Mouse (Mus musculus) testis, postnatal 10 days (tissue): ENCODE results near the gene Sec24b.

Experiments
- DNase-seq: peaks from one replicate; pipeline ENCODE4 v3.0.0; 2021; ENCODE audit warnings: low spot score

Sec24b gene

GRCm38 (mm10) chr3:130061281-130061680 is at the start of gene Sec24b:
Gene Sec24b (minus strand): TSS chr3:130061553.
- DNase-seq, result peak; percentile 50

GRCm38 (mm10) chr3:130104471-130104870 is 43.1 kb upstream of the Sec24b start:
- DNase-seq, result no peak

DNA sequence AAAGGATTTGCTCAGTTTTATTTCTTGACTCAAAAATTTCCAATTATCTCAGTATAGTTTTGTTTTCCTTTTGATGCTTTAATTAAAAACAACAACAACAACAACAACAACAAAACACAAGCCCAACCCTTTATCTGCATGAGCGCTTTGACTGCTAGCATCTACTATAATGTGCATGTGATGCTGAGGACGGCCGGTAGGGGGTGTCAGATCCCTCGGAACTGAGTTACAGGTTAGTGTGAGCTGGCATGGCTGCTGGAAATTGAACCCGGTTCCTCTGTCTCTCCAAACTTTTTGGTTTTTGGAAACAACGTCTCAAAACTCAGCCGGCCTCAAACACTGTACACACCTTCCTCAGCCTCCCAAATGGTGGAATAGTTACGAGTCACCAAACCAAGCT is 42.1 kb upstream of the Sec24b start:
- DNase-seq, result peak; percentile 54

GRCm38 (mm10) chr3:130095160-130095781 is 33.9 kb upstream of the Sec24b start:
- DNase-seq, result no peak

DNA sequence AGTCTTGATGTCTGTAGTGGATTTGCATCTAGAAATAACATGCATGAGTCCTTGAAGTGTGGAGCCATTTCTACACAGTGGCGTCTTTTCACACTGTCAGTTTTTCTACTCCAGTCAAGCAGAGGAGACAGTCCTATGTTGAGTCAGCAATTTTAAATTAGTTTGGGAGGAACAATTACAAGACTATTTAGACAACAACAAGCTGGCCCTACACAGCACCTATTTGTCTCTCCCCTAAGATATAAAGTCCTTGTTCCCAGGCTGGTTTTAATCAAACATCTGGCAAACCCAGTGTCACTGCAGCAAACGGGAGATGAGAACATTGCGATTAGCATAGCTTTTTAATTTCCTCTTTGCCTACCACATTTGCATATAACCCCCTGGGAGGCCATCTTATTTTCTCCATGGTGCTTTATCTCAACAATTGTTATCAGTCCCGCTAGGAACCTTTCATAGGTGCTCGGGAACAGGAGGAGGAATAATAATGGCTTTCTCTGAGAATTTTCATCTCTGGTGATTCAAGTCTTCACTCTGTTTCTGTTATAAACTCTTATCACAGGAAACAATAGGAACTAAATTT is 32.9 kb upstream of the Sec24b start:
- no peak for DNase-seq

DNA sequence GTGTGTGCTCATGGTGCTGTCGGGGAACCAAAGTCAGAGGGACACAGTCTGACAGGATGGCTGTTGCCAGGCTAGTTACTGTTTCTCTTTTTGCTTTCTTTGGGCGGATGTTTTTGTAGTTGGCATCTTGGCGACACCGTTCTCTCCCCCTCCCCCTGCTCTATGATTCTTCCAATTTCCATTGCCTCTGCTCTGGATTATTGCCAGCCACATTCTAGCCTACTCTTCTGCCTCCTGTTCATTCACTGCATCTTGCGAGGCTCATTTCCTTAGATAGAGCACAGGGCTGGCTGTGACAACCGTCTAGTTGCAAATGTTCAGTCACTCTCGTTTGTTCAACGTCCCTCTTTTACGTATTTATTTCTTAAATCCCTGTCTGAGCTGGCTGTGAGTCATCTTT is 29.1 kb upstream of the Sec24b start:
- DNase-seq, result no peak

GRCm38 (mm10) chr3:130088654-130089053 is 27.3 kb upstream of the Sec24b start:
- no peak for DNase-seq

GRCm38 (mm10) chr3:130087466-130087865 is 26.1 kb upstream of the Sec24b start:
- DNase-seq, result no peak

DNA sequence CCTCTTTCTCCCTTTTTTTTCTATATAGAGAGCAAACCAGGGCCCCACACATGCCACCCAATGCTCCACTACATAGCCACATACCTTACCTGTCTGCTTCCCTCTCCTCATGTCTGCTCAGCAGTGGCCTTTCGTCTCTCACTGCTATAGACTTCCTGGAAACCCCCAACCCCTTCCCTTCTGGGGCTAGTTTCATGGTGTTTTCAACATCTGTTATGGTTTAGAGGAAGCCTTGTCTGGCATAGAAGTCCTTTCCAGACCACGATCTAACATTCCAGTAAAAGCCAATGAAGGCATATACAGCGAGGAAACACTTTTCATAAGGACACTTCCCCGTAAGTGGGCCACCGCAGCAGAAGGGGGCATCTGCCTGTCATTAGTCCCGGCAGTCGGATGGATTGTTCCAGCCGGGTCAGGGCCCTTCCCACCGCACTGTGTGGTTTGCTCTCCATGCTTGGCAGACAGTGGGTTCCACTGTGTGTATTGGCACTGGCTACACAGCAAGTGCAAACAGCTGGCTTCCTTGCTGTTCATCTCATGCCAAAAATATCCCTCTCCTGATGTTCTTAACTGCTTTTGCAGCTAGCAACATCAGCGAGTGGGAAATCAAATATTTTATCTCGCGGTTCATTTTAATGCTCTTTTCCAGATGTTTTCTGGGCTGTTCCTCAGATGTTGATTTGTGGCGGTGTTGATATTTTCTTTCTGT is 25.2 kb upstream of the Sec24b start:
- DNase-seq, result no peak

DNA sequence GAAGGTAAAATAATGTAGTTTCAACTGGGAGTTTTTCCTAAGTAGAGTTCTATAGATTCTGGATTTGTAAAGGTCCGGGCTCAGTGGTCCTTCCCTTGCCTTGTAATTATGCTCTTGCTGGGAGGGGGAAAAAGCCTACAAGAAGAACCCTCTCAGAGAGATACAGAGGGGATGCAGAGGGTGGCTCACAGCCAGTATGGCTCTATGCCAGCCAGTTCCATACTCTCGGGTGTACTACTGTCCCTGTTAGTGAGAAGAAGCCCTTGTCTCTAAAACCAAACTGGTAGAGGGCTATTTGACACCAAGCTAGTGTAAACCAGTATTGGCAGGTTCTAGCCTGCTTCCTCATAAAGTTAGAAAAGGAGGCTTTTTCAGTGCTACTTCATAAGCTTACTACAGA is 22.0 kb upstream of the Sec24b start:
- no peak for DNase-seq

- DNase-seq, result no peak
These were observed 19.3 kb upstream of the Sec24b start for GRCm38 (mm10) chr3:130080666-130081065.

DNA sequence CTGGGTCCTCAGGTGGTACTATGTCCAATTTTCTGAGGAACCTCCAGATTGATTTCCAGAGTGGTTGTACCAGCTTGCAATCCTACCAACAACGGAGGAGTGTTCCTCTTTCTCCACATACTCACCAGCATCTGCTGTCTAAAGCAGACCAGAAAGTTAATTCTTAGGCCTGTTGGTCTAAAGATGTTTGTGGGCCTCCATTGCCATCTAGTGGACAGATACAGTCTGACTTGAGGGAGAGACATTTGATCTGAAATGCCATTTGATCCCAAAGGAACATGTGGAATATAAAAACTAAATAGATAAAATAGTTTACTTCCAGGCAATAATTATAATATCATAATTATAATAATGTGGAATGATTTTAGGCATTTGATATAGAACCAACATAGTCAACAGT is 18.4 kb upstream of the Sec24b start:
- DNase-seq, result peak; percentile 64

GRCm38 (mm10) chr3:130077291-130077690 is 15.9 kb upstream of the Sec24b start:
- DNase-seq, result no peak

GRCm38 (mm10) chr3:130075746-130076145 is 14.4 kb upstream of the Sec24b start:
- DNase-seq, result no peak

DNA sequence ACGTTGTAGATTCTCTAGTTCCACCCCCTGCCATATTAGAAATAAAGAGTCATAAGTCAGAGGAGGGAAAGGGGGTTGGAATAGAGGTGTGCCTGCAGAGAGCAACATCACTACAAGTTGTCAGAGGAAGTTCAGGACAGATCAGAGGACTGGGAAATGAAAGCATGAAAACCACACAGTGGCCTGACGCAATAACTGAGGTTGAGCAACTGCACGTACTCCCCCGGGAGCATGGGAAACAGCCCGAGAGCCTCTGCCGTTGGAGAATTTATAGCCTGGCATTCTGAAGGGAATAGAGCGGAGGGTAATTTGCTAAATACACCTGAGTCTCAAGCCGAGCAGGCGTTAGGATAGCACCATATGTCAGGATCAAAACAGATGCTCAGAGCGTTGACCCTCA is 11.7 kb upstream of the Sec24b start:
- no peak for DNase-seq

GRCm38 (mm10) chr3:130071918-130072317 is 10.6 kb upstream of the Sec24b start:
- no peak for DNase-seq

- peak; percentile 87 for DNase-seq
These were observed 840 bp downstream of the Sec24b start for GRCm38 (mm10) chr3:130060396-130061029.

DNA sequence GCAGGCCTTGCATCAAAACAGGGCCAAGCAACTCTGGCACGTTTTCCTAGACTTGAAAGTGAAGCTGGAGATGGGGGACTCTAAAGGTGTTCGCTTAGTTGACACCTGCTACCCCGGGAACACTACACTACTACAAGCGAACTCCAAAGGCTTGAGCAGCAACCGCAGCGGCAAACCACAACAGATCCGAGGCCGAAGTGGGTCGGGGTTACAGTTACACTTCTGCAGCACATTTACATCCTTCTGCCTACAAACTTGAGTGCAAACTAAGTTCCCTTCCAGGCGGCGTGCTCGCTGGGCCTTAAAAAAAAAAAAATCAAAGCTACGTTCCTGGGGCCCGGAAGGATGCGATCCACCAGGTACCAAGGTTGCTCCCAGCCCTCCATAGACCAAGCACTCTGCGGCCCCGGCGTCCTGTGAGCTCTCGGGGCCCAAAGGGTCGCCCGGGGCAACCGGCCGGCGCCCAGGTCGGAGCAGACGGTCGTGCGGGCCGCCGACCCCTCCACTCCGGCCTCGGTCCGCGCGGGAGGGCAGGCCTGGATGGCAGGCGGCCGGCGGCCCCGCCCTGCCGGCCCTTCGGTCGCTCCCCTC is 1.5 kb downstream of the Sec24b start:
- peak; percentile 65 for DNase-seq

- DNase-seq, result no peak
These were observed 2.9 kb downstream of the Sec24b start for GRCm38 (mm10) chr3:130058488-130058887.

GRCm38 (mm10) chr3:130057569-130058345 is 3.6 kb downstream of the Sec24b start:
- no peak for DNase-seq

GRCm38 (mm10) chr3:130055416-130056385 is 5.7 kb downstream of the Sec24b start:
- no peak for DNase-seq
